Mouse (Mus musculus): ENCODE measurements around the gene Acyp2.
"Not testable (repeated sequence)": the region's sequence is repeated elsewhere in the genome, so short reads cannot be mapped to it uniquely, and the experiment has no call there.

Gene Acyp2

GRCm38 (mm10) chr11:30649001-30649637 is at the start of gene Acyp2:
Gene Acyp2 (minus strand): TSS chr11:30649587.
- peak; percentile 82 for DNase-seq (ENCODE audit: low spot score in 2 of 2)

DNA sequence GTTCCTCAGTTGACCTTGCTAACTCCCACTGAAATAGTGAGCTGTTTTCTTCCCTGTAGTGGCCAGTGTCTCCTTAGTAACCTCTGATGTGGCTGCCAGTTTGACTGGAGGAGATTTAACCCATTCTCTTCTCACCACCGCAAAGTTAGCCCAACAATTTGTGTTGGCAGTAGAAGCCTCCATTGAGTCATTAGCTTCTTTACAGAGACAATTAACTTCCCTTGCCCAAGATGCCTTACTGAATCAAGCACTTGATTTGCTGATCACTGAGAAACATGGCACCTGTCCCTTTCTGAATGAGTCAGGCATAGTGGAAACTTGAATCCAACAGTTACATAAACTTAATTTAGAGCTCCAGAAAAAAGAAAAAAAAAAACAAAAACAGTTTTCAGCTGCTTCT is 40.0 kb upstream of the Acyp2 start:
- DNase-seq (ENCODE audit: low spot score in 2 of 2), result no peak

DNA sequence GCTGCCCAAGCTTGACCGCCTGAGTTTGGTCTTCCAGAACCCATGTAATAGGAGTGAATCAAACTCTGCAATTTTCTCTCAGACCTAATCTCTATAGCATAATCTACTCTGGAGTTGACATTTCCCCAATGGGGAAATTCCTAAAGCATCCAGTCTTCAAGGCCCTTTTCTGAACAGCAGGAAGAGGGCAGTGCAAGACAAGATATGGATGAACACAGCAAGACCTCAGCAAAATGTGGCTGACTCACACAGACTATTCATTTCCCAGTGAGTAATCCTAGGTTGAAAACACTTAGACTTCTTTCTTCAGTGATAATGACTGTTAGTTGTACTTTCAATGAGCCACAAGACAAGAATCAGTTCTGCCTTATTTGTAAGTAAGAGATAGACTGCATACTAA is 26.7 kb upstream of the Acyp2 start:
- no peak for DNase-seq (ENCODE audit: low spot score in 2 of 2)

DNA sequence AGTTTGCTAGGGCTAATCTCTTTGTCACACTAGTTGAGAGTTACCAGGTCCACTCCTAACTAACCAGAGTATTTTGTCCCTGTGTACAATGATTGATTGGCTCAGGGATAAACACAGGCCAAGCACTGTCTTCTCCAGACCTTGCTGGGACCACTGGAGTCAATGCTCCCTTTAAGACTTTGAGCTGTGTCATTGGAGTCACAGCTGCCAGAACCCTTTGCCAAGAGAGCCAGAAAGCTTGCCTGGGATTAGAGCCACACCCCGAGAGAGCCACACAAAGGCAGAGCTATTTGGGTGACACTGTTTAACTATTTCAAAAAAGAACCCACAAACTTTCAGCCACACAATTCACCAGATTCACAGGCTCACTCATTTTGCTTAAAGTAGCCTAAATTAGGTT is 23.3 kb upstream of the Acyp2 start:
- no peak for DNase-seq (ENCODE audit: low spot score in 2 of 2)

DNA sequence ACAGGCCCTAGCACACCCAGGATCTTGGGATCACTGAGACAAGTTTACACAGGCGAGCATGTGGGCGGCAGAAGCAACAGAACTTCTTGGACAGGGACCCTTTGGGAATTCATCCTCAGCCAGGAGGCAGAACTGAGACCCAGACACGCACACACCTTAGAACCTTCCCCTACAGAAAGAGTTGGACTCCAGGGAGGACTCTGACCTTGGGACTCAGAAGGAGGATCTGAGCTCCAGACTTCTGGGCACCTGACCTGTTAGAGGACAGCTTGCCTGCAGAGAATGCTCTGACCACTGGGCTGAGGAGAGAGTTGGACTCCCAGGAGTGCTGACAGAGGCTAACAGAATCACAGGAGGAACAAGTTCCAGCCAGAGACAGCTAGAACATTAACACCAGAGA is 13.6 kb upstream of the Acyp2 start:
- DNase-seq (ENCODE audit: low spot score in 2 of 2), result no peak

- no peak for DNase-seq (ENCODE audit: low spot score in 2 of 2)
Observed at GRCm38 (mm10) chr11:30662591-30662990, 13.2 kb upstream of the Acyp2 start.

GRCm38 (mm10) chr11:30657069-30657468 is 7.7 kb upstream of the Acyp2 start:
- DNase-seq (ENCODE audit: low spot score in 2 of 2), result no peak

- DNase-seq (ENCODE audit: low spot score in 2 of 2), result no peak
Observed at GRCm38 (mm10) chr11:30656060-30656459, 6.7 kb upstream of the Acyp2 start.

DNA sequence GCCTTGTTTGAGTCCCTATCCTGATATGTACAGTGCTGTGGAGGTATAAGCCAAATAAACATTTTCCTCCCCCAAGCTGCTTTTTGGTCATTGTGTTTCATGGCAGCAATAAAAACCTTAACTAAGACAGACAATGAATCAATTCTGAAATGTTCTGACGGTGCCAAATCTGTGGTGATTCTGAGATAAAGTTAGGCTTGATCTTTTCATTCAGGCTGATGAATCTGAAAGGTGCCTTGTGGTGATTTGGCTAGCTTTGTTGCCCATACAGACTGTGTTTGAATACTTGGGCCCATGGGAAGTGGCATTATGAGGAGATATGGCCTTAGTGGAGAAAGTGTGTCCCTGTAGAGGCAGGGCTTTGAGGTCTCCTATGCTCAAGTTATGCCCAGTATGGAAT is 1.0 kb upstream of the Acyp2 start:
- DNase-seq (ENCODE audit: low spot score in 2 of 2), result no peak

- no peak for DNase-seq (ENCODE audit: low spot score in 2 of 2)
Observed at GRCm38 (mm10) chr11:30635674-30636073, 13.7 kb downstream of the Acyp2 start.

DNA sequence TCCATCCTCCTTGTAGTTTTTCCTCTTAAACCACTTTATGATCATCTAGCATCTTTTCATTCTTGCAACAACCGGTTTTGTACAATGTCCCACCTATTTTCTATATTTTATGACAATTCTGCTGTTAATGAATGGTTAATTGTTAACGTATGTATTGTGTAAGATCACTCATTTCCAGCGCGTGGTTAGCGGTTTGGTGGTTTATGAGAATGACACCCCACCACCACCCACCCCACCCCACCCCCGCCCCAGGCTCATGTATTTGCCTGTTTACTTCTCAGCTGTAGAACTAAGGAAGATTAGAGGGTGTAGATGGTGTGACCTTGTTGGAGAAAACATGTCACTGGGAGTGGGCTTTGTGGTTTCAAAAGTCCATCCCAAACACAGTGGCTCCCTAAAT is 18.9 kb downstream of the Acyp2 start:
- DNase-seq (ENCODE audit: low spot score in 2 of 2), result no peak

- DNase-seq (ENCODE audit: low spot score in 2 of 2), result no peak
Observed at GRCm38 (mm10) chr11:30623218-30623617, 26.2 kb downstream of the Acyp2 start.

DNA sequence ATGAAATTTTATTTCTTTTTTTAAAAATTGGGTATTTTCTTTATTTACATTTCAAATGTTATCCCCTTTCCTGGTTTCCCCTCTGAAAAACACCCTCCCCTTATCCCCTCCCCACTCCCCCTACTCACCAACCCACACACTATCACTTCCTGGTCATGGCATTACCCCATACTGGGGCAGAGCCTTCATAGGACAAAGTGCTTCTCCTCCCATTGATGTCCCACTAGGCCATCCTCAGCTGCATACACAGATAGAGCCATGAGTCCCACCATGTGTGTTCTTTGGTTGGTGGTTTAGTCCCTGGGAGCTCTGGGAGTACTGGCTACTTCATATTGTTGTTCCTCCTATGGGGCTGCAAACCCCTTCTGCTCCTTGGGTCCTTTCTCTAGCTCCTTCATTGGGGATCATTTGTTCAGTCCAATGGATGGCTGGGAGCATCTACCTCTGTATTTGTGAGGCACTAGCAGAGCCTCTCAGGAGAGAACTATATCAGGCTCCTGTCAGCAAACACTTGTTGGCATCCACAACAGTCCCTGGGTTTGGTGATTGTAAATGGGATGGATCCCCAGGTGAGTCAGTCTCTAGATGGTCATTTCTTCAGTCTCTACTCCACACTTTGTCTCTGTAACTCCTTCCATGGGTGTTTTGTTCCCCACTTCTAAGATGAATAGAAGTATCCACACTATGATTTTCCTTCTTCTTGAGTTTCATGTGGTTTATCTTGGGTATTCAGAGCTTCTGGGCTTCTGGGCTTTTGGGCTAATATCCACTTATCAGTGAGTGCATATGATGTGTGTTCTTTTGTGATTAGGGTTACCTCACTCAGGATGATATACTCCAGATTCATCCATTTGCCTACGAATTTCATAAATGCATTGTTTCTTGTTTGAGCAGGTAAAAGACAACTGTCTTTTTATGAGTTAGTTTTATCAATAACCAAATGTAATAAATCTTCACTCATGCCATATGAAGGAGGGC is 27.7 kb downstream of the Acyp2 start:
- not testable (repeated sequence) for DNase-seq (ENCODE audit: low spot score in 2 of 2)

- DNase-seq (ENCODE audit: low spot score in 2 of 2), result no peak
Observed at GRCm38 (mm10) chr11:30618235-30618634, 31.2 kb downstream of the Acyp2 start.

DNA sequence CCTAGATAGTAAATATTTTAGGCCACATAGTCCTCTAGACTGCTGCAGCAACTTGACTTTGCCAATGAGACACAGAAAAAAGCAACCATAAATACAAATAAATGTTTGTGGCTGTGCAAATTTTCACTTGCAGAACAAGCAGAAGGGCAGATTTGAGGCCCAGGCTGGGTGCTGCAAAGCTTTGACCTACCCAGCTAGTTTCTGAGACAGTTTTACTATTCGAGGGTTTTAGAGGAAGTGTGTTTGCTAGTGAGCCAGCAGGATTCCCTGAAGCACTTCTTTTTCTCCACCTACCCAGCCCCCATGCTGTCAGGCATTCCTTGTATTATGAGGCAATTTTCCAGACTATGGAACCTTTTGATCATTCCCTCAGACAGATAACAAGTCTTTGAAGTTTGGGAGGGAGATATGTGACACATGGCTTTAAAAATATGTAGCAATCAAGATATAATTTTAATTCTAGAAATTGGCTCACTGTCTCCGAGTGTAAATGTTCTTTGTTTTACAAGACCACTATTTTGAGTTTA is 31.8 kb downstream of the Acyp2 start:
- no peak for DNase-seq (ENCODE audit: low spot score in 2 of 2)

- no peak for DNase-seq (ENCODE audit: low spot score in 2 of 2)
Observed at GRCm38 (mm10) chr11:30615977-30616376, 33.4 kb downstream of the Acyp2 start.

- DNase-seq (ENCODE audit: low spot score in 2 of 2), result no peak
Observed at GRCm38 (mm10) chr11:30613916-30614546, 35.4 kb downstream of the Acyp2 start.

- no peak for DNase-seq (ENCODE audit: low spot score in 2 of 2)
Observed at GRCm38 (mm10) chr11:30612699-30613098, 36.7 kb downstream of the Acyp2 start.

DNA sequence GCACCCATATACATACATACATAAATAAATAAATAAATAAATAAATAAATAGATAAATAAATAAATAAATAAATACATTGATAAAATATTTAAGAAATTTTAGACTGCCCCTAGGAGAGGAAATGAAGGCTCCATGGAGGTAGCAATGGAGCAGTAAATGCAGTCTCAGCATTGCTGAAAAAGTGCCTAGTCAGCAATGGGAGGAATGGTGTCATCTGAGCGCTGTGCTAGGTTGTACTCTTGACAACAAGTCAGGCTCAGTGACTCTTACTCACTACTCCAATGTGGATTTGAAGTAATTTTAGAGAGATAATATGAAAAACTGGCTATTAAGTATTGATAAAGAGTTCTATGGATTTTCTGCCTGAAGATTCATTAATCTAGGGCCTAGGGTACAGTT is 40.1 kb downstream of the Acyp2 start:
- DNase-seq (ENCODE audit: low spot score in 2 of 2), result no peak

DNA sequence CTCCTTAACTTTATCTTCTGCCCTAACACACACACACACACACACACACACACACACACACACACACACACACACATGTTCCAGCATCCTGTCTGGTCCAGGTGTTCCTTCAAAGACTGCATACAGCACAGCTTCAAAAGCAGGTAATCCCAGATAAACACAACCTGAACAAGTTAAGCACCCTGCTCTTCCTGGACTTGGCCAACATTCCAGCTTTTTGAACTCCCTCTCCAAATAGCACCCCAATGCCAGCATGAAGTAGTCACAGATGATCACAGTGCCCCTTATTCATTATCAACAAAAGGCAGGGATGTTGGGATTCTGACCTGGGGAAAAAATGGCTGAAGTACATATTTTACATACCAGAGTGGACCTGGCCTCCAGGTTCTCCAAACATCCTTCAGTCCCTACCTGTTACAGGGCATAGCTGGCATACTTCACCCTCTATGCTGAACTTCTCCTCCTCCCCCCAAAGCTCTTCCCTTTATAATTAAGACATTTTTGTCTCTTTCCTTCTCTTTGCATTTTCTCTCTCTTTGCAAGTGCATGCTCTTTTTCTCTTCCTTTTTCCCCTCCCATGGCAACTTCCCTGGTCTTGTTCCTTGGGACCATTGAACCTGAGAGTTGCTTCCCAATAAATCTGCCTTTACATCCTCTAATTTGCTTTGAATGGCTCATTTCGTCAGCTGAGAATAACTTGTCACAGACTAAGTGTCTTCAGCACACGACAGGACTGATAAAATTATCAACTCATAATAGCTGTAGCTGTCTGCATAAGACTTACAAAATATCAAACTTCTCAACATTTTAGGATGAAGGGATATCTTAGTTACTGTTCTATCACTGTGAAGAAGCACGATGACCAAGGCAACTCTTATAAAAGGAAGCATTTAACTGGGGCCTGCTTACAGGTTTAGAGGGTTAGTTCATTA is 41.5 kb downstream of the Acyp2 start:
- no peak for DNase-seq (ENCODE audit: low spot score in 2 of 2)

DNA sequence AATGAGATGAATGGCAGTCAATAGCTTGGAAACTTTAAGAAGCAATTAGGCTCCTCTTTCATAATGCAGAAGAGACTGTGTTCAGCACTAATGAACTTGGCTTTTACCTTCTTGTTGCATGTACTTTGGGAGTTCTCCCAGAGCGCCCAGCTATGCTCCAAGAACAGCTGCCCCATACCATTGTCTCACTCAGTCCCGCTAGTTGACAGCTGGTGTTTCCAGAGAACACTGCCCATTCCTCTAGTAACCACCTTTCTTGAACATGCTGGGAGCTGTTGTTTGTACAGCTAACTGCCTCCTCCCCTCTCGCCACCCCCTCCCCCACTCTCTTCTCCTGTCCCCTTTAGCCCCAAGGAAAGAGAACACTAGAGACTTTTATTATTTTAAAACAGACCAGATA is 52.1 kb downstream of the Acyp2 start:
- DNase-seq (ENCODE audit: low spot score in 2 of 2), result no peak
